Mouse (Mus musculus) left cerebral cortex, postnatal 4 days (tissue): ENCODE measurements around the gene Prim2. TPM values are rescaled to one million over a fixed set of nuclear protein-coding genes. Genes with fewer than 3 reads are reported as not detected.

Experiments used
- DNase-seq: peaks from one replicate; pipeline ENCODE4 v3.0.0-alpha.2; 2022
- intact Hi-C: fragments of 180-260 bp; cut with DNase I; formaldehyde crosslinking; loops from one replicate; pipeline ENCODE4 v1.15.1; 2025
- total RNA-seq, 2 experiments: library from RNA; stranded (reverse); gene quantifications; 2 replicates each; pipeline ENCODE4 v1.2.3; 2021

Prim2 gene
- total RNA-seq, 2 experiments from 2014 or later: 14.5 to 15.9 TPM

DNA sequence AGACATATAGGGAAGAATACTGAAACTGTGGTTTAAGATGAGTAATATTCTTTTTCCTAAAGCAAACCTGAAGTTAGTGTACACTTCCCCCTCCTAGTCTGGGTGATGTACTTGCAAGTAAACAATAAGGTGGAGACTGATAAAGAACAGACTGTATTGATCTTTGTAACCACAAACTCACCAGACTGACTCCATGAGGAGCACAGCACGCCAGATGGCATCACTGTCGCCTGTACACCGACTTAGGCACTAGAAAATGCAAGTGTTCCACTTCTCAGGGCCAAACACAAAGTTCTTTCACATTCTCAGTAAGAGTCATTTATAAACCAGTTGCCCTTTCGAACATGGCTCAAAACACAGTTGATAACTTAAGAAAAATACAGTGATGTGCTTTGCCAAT, 170.0 kb downstream of the Prim2 start:
- no peak for DNase-seq
- intact Hi-C loops: no loop called here

DNA sequence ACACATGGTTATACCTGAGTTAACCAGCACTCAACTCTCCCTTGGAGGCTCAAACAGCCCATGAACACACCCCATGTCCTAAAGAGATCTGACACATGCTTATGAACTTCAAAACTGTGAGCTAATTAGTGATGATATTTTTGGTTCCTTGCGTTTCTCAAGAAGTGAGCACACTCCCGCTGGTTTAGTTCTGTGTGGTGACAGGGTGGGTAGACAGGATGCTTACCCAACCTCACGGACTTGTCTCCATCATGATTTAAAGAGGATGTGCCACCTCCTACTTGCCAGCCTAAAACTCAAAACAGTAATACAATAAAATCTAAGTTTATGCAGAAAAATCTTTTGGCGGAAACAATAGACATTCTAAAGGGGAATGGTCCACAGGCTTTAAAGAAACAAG, 173.5 kb downstream of the Prim2 start:
- no peak for DNase-seq
- intact Hi-C loops: no loop called here

DNA sequence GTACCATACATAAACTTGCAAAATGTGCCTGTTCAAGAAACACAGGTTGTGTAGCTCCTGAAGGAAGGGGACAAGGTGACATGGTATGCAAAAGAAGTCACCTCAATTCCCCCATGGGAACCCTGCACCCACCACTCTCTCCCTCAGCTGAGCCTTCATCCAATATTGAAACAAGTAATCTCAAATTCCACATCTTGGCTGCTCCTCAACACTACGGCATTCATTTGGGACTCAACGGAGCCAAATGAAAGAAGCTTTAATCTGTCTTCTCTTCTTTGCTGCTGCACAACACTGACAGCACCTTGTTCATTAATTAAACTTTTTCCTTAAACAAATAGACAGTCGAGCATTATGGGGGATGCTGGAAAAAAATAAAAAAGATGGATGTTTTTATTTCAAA, 174.0 kb downstream of the Prim2 start:
- intact Hi-C loops: no loop called here
- DNase-seq: no peak

DNA sequence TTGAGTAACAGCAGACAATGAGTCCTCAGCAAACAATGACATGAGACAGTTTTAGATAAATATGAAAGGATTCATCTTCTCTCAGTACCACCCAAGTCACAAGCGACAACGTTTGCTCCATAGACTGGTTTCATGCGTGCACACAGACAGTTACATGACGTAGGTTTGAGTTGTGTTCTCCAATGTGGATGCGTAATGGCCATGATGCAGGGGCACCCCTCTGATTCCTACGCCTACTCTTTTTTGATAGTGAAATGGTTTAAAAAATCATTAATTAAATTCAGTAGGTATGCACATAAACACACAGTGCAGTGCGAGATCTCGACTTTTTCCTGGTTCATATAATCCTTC, 174.4 kb downstream of the Prim2 start:
- no peak for DNase-seq
- intact Hi-C loops: no loop called here

DNA sequence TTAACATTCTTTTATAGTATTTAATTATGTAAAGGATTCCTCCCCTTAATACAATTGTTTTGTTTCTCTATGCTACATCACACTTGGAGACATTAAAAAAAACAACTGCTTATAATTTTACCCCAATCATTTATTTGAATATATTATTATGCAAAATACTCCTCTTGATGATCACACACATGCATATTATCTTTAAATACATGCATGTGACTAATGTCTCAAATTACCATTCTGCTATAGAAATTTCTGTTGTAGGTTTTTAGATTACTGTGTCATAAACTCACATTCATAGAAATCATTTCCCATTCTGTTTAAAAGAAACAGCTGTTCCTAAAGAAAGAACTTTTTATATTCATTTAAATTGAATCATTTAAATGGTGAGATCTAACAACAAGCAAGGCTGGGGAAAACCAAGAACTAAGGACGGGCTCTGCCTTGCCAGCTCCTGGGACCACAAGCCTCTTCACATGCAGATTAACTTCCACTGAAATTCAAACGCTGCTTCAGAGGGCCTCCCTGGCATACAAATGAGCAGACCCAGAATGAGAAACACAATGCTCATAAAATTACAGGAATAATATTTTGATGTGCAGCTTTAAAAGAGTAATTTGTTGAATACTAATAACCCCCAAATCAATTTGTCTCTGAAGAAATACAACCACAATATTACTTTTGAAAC, 174.9 kb downstream of the Prim2 start:
- intact Hi-C loops: no loop called here
- DNase-seq: no peak

DNA sequence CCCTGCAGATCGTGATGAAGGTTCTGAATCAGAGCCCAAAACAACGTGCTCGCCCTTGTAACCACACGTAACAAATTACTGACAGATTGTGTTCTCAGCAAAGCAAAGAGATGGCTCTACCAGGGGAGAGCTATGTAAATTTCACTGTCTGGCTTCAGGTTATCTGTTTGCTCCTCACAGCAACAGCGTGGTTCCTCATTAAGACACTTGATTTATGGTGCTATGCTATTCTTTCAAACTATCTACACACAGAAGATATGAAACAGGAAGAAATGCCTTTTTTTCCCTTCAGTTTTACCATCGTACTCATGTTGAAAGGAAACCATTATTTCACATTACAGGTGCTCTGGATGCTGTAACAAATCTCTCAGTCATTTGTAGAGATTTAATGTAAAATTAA, 179.4 kb downstream of the Prim2 start:
- DNase-seq: no peak
- intact Hi-C loops: no loop called here

DNA sequence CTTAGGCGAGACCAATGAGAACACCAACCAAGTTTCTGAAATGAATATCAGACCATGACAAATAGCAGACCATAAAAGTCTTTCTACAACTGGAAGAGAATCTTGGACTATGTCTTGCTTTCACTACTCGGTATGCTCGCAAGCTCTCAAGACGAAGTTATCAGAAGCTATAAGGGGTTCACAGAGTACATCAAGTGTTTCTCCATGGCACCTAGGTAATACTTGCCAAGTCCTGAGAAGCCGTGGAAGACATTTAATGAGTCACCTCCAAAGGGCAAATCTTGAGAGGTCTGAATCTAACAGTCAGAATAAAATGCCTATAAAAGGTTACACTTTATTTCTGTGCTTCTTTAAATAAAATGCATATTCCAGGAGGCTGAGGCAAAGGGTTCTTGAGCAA, 181.2 kb downstream of the Prim2 start:
- no peak for DNase-seq
- intact Hi-C loops: no loop called here

DNA sequence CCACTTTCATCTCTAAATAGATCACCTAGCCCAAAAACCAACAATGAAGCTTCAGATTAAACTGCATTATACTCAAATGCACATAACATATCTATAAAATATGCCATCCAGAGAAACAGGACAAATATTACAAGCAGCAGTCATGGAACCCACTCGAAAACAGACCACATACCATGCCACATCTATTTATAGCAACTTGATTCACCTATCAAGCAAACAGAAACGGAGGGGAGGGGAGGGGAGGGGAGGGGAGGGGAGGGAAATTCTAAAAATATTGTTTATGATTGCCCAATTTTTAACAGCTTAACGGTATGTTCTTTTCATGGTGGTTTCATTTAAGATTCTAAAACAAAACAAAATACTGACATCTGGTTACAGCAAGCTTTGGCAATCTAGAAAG, 185.8 kb downstream of the Prim2 start:
- DNase-seq: no peak
- intact Hi-C loops: no loop called here

DNA sequence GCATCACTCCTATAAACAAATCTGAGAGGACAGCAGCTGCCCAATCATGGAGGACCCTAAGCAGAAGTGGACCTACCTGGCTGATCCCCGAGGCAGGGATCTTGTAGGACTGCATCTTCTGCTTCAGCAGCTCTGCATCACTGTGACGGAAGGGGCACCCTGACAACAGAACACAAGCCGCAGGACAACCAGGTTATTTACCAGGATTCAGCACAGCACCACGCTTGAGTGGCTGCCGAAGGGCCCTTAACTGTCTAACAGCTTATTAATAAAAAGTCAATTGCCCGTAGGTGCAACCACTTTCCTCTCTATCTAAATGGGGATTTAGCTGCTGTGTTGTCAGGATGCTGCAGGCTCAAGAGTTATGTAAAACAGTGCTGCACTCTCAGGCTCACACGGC, 189.2 kb downstream of the Prim2 start:
- intact Hi-C loops: no loop called here
- no peak for DNase-seq

DNA sequence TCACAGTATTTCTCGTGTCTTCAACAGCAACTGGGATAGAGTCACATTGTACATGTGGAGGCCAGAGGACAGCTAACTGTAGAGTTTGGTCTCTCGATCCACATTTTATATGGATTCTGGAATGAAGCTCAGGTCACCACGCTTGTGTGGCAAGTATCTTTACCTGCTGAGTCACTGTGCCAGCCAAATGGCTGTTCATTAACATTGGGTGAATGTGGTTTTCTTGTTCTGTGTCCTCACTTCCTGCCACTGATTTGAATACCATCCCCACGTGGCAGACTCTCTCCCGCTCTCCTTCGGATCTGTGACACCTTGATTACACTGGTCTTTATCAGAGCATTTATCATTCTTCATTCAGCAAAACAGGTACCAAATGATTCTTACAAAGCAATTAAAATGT, 198.5 kb downstream of the Prim2 start:
- no peak for DNase-seq
- intact Hi-C loops: no loop called here

DNA sequence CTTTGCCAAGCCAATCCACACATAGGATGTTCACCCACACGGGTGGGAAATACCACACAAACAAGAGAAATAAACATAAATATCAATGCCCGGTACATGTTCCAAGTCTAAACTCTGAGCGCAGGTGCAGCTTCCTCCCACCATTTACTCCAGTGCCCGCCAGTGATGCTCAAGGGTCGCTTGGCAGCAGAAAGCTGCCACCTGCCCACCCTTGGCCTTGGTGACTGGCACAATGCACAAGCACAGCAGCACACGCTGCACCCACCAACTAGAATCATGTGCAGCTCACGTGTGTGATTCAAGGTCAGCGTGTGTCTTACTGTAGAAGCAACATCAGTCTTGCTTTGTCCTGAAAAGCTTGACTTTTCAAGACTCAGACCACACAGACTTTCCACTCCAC, 199.4 kb downstream of the Prim2 start:
- intact Hi-C loops: no loop called here
- peak; percentile 14 for DNase-seq

DNA sequence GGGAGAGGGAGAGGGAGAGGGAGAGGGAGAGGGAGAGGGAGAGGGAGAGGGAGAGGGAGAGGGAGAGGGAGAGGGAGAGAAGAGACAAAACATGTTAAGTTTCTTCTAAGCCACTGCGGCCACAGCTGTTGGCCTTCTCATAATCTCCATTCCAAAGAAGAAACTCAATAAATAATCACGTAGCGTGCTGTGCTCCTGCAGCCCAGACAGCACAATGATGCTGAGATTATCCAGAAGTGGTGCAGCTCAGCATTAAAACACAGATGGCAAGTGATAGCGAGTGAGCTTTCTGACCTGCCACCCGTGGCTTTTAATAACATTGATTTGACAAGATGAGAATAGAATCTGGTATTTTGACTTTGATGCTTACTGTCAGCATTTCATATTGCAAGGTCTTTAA, 205.4 kb downstream of the Prim2 start:
- no peak for DNase-seq
- intact Hi-C loops: no loop called here

DNA sequence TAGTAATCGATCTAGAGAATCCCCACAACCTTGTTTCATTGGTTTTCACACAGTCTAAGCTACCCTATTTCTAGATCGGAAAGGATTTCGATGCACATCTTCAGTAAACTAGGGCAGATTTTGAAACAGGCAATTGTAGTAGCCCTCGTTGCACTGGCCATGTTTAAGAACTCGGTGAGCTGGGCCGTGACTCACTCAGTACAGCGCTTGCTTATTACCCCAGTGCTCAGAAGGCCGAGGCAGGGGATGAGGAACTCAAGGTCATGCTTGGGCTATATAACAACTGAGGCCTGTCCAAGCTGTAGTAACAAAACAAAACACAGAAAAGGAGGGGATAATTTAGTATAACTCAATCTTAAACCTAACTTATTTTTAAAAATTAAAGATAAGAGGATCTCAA, 208.9 kb downstream of the Prim2 start:
- DNase-seq: no peak
- intact Hi-C loops: no loop called here

DNA sequence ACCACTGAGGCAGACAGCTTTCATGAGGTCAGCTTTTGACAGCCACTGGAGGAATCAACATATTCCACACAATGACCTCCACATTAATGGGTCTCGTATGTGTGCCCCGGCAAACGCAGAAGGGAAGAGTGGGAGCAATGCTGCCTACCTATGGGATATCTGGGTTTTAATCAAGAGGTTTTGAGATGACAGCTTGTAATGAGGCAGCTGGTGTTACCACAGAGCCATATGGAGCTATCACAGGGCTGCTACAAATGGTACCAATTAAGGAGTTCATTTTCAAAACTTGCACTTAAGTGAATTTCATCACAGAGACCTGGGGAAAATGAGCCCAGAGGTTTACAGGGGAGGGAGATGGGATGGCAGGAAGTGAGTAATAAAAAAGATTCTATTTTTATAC, 209.3 kb downstream of the Prim2 start:
- DNase-seq: no peak
- intact Hi-C loops: no loop called here

DNA sequence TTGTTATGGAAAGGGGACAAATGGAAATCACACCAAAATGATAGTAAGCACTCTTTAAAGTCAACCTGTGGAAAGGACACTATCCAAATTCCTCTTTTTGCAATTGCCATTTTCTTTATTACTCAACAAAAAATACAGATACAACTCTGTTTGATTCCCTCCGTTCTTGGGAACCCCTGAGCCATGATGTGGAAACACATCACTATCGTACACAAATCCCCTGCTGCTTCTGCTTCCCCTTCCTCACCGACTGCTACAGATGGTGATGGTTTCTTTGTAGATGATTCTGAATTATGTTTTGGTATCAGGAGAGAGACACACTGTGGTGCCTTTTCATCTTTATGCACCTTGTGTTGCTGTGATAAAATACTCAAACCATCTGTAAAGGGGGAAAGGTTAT, 210.6 kb downstream of the Prim2 start:
- no peak for DNase-seq
- intact Hi-C loops: no loop called here

DNA sequence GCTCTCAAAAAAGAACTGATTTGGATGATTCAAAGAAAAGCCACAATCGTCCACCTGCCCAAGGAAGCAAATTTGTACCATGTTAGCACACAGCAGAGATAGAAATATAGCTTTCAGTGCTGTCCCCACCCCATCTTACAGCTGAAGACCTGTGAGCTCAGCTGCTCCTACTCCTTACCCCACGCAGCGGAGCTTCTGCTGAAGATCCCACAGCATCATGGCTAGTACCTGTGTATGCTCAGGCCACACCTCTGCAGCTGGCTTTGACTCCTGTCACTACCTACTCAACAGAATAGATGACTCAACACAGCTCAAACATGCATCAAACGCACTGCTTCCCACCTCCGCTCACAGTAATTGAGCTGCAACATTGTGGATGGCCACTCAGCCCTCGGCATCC, 215.3 kb downstream of the Prim2 start:
- DNase-seq: no peak
- intact Hi-C loops: no loop called here

DNA sequence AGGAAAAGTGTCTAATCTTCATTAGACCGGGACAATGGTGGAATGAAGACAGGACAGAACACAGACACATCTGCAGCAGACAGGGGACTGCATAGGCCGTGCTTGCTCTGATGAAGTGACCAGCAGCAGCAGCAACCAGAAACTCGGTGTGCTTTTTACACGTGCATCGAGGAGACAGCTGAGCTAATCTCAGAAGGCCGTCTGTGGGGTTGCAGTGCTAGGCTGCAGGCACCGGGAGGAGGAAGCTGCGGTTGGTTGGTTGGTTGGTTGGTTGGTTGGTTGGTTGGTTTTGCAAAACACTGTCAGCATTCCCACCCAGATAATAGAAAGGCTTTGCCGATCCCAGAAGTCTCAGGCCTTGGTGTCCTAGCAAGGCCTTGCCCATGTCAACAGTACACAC, 216.3 kb downstream of the Prim2 start:
- no peak for DNase-seq
- intact Hi-C loops: no loop called here

DNA sequence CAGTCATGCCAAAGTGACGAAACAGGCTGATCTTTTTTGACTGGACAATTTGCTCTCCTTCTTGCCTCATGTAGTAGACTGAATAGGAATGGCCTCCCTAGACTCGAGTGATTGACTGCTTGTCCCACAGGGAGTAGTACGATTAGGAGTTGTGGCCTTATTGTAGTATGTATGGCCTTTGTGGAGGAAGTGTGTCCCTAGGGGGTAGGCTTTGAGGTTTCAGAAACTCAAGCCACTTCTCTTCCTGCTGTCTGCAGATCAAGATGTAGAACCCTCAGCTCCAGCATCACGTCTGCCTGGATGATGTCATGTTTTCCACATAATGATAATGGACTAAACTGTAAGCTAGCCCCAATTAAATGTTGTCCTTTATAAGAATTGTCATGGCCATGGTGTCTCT, 222.4 kb downstream of the Prim2 start:
- intact Hi-C loops: no loop called here
- no peak for DNase-seq

DNA sequence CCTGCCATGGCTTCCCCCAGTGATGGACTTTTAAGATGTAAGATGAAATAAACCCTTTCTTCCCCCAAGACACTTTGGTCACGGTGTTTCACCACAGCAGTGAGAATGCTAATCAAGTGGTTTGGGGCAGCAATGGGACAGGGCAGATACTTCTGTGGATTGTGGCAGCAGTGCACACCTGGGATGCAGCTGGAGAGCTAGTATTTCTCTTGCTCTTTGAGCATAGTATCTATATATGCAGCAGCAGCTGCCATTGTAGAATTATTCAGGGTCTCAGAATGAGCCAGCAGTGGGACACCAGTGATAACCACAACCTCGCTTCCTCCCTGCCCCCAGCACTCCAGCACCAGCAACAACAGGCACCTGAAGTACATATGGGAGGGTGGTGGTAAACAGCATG, 233.4 kb downstream of the Prim2 start:
- intact Hi-C loops: no loop called here
- DNase-seq: no peak

Other genes starting within 250 kb of the Prim2 start
- gene Rab23, start 50.1 kb upstream of the Prim2 start, total RNA-seq: 10 to 100 TPM; 33.9 to 34.2 TPM
- gene Bag2, start 88.0 kb upstream of the Prim2 start, total RNA-seq: 10 to 100 TPM; 14.4 to 17.6 TPM
- gene Zfp451, start 144.8 kb upstream of the Prim2 start, total RNA-seq: 10 to 100 TPM; 85.4 to 89.8 TPM
- 100 to 1,000 TPM; 159 to 164 TPM for gene Bend6, start 238.0 kb upstream of the Prim2 start, total RNA-seq
- gene Dst, start 238.4 kb upstream of the Prim2 start, total RNA-seq: 100 to 1,000 TPM; 282 TPM